Mouse (Mus musculus) kidney, adult 2 months (tissue): ENCODE measurements around the gene Ecd.

ENCODE experiments used
- CTCF ChIP-seq: fragments of 200-500 bp; conservative IDR thresholded peaks from 2 replicates; pipeline ENCODE4 v1.5.1; 2011; ENCODE audit warnings: low read depth, mild to moderate bottlenecking, control low read depth, low read length, moderate library complexity, mixed read lengths; ENCODE audit not compliant: insufficient read depth, insufficient read length
- POLR2A ChIP-seq: fragments of 200-500 bp; IDR thresholded peaks from one replicate; pipeline ENCODE4 v1.6.1; 2011; ENCODE audit warnings: low read depth, low read length, control low read depth

- TF ChIP-seq CTCF (no peak), POLR2A (no peak)
Observed at GRCm38 (mm10) chr14:20370798-20371197, 22.9 kb upstream of the Ecd start.
